Mouse (Mus musculus) testis, adult 2 months (tissue): ENCODE results near the gene Fam186b. TPM values are rescaled to one million over a fixed set of nuclear protein-coding genes. Genes with fewer than 3 reads are reported as not detected.
A peak's percentile ranks its signal among the peaks of the same experiment; 100 is the strongest.

Experiments used
- H3K27ac ChIP-seq: fragments of 200-500 bp; 2 replicates; pipeline ENCODE4 v1.5.1; 2012; ENCODE audit warnings: low read depth, low read length; ENCODE audit not compliant: control insufficient read depth, insufficient read depth
- H3K27me3 ChIP-seq: fragments of 200-500 bp; 2 replicates; pipeline ENCODE4 v1.6.1; 2012; ENCODE audit warnings: mild to moderate bottlenecking, low read length, moderate library complexity; ENCODE audit not compliant: control insufficient read depth, insufficient read depth
- H3K36me3 ChIP-seq: fragments of 200-500 bp; 2 replicates; pipeline ENCODE4 v1.6.1; 2012; ENCODE audit warnings: mild to moderate bottlenecking, low read length; ENCODE audit not compliant: control insufficient read depth, insufficient read depth
- H3K4me1 ChIP-seq: fragments of 200-500 bp; 2 replicates; pipeline ENCODE4 v1.6.1; 2012; ENCODE audit warnings: low read length; ENCODE audit not compliant: control insufficient read depth, insufficient read depth
- H3K4me3 ChIP-seq: fragments of 200-500 bp; 2 replicates; pipeline ENCODE4 v1.5.1; 2012; ENCODE audit warnings: low read depth, mild to moderate bottlenecking, low read length, moderate library complexity, mixed read lengths; ENCODE audit not compliant: control insufficient read depth
- CTCF ChIP-seq: fragments of 200-500 bp; IDR thresholded peaks from 2 replicates; pipeline ENCODE4 v1.5.1; 2012; ENCODE audit warnings: low read depth, mild to moderate bottlenecking, inconsistent platforms, low read length, moderate library complexity; ENCODE audit not compliant: control insufficient read depth, insufficient read depth, insufficient replicate concordance
- POLR2A ChIP-seq: fragments of 200-500 bp; IDR thresholded peaks from 2 replicates; pipeline ENCODE4 v1.6.1; 2012; ENCODE audit warnings: low read depth, mild to moderate bottlenecking, inconsistent platforms, low read length, moderate library complexity; ENCODE audit not compliant: control insufficient read depth
- polyA plus RNA-seq: library from polyadenylated mRNA; depleted of rRNA; stranded (reverse); fragments of >200 nt; gene quantifications from 2 replicates; pipeline ENCODE4 v1.2.3, GENCODE M21; 2012; rRNA removed

Gene Fam186b
- 57.2 and 58.2 TPM in 2 replicates for polyA plus RNA-seq

GRCm38 (mm10) chr15:99295484-99295981 is at the start of gene Fam186b:
TSS of gene Fam186b (minus strand) at chr15:99295888.
- TF ChIP-seq POLR2A = no peak
- TF ChIP-seq CTCF = no peak
- Histone ChIP-seq H3K27me3 (no peaks in the 10 kb centered on the region), H3K4me3 (peak within 1 kb of the TSS; percentile 81), H3K36me3 (no peaks in the 10 kb centered on the region), H3K27ac (peak within 1 kb of the TSS; percentile 68), H3K4me1 (peaks cover 13% of the 10 kb centered on the region)

- Histone ChIP-seq H3K27me3 (no peaks in the 10 kb centered on the region), H3K4me1 (no peaks in the 10 kb centered on the region; the same call in 1 of the 2 replicates), H3K36me3 (no peaks in the 10 kb centered on the region), H3K27ac (no peak overlapping the region), H3K4me3 (no peak overlapping the region)
- TF ChIP-seq CTCF (no peak), POLR2A (no peak)
These were observed 49.3 kb upstream of the Fam186b start for GRCm38 (mm10) chr15:99344961-99345360.

GRCm38 (mm10) chr15:99344148-99344870 is 48.6 kb upstream of the Fam186b start:
- H3K4me3 ChIP-seq = no peak overlapping the region
- TF ChIP-seq CTCF (no peak), POLR2A (no peak)
- H3K27me3 ChIP-seq = no peaks in the 10 kb centered on the region
- H3K27ac ChIP-seq = no peak overlapping the region
- H3K4me1 ChIP-seq = no peaks in the 10 kb centered on the region; the same call in 1 of the 2 replicates
- no peaks in the 10 kb centered on the region for H3K36me3 ChIP-seq

- TF ChIP-seq CTCF = no peak
- no peak for TF ChIP-seq POLR2A
- no peak overlapping the region for H3K27ac ChIP-seq
- no peaks in the 10 kb centered on the region for H3K27me3 ChIP-seq
- no peak overlapping the region for H3K4me3 ChIP-seq
- no peaks in the 10 kb centered on the region; the same call in 1 of the 2 replicates for H3K4me1 ChIP-seq
- no peaks in the 10 kb centered on the region for H3K36me3 ChIP-seq
These were observed 47.9 kb upstream of the Fam186b start for GRCm38 (mm10) chr15:99343414-99344147.

GRCm38 (mm10) chr15:99342194-99342981 is 46.7 kb upstream of the Fam186b start:
- no peak for TF ChIP-seq CTCF
- TF ChIP-seq POLR2A = no peak
- Histone ChIP-seq H3K4me1 (no peaks in the 10 kb centered on the region; the same call in 1 of the 2 replicates), H3K27me3 (no peaks in the 10 kb centered on the region), H3K36me3 (no peaks in the 10 kb centered on the region), H3K4me3 (no peak overlapping the region), H3K27ac (no peak overlapping the region)

GRCm38 (mm10) chr15:99341102-99341501 is 45.4 kb upstream of the Fam186b start:
- TF ChIP-seq POLR2A = no peak
- no peak for TF ChIP-seq CTCF
- H3K36me3 ChIP-seq = no peaks in the 10 kb centered on the region
- H3K27me3 ChIP-seq = no peaks in the 10 kb centered on the region
- no peaks in the 10 kb centered on the region; the same call in 1 of the 2 replicates for H3K4me1 ChIP-seq
- H3K27ac ChIP-seq = no peak overlapping the region
- no peak overlapping the region for H3K4me3 ChIP-seq

- Histone ChIP-seq H3K27me3 (no peaks in the 10 kb centered on the region), H3K27ac (no peak overlapping the region), H3K36me3 (no peaks in the 10 kb centered on the region), H3K4me3 (no peak overlapping the region), H3K4me1 (no peaks in the 10 kb centered on the region; the same call in 1 of the 2 replicates)
- no peak for TF ChIP-seq POLR2A
- TF ChIP-seq CTCF = no peak
These were observed 44.0 kb upstream of the Fam186b start for GRCm38 (mm10) chr15:99339669-99340068.
